Mouse (Mus musculus) megakaryocyte, embryonic 14.5 days (primary cell): ENCODE data around the gene Gm9918.

Source experiments
- FLI1 ChIP-seq: IDR thresholded peaks from 2 replicates; pipeline ENCODE4 v1.6.1; 2012; ENCODE audit warnings: low read length, inconsistent platforms, mixed read lengths
- GATA1 ChIP-seq: IDR thresholded peaks from 3 replicates; pipeline ENCODE4 v1.6.1; 2012; ENCODE audit warnings: mixed read lengths, low read length, inconsistent platforms, borderline replicate concordance

DNA sequence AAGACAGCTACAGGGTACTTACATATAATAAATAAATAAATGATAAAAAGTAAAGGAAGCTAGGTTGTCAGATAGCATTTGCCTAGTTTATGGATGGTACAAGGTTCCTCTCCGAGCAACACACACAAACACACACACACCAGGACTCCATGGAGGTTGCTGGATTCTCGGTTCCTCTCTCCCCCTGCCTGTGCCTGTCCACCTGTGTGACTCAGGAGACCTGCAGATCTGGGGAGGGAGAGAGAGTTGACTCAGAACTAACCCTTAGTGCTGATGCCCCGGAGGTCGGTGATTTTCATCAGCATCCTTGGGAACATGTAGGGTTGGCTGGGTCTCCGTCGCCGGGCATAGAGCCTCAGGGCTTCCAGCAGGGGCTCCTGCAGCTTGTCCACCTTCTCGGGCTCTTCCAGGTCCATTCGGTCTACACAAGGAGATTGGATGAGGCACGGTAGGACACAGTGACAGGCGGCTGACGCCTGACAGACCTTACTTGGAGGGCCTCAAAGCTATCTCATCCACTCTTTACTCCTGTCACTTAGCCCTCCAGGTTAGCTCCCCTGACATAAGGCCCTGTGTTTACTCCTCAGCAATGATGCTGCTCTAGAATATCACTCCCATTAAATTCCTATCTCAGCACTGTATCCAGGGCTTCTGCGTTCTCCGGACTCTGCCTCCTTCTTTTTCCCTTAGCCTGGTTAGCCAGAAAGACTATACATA, 31.7 kb upstream of the Gm9918 start:
- TF ChIP-seq GATA1, result no peak
- TF ChIP-seq FLI1, result no peak
